Mouse (Mus musculus) CD8-positive naive resting alpha-beta T cell, adult 57 days (primary cell): ENCODE measurements around the gene Ganc. TPM values are rescaled to one million over a fixed set of nuclear protein-coding genes. Genes with fewer than 3 reads are reported as not detected.

Experiments used
- total RNA-seq: library from RNA; stranded (reverse); gene quantifications from one replicate; pipeline ENCODE4 v1.2.4, GENCODE M21; 2023

Gene Ganc
- 15.9 TPM for total RNA-seq

DNA sequence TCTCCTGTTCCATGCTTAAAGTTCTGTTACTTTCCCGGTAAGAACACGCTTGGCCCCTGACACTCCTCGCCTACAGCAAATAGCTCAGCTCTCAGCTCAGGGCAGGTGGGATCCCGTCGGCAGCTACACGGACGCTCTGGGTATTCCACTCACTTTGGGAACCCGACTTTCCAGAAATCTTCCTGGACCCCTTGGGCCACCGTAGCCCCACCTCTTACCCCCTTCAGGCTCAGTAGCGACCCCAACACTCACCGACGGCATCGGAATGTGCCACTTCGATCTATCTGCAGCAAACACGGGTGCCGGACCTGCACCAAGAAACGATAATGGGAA is at the start of gene Ganc:
Gene Ganc (plus strand): TSS at position 244 of the 333 bp plus-strand sequence.

DNA sequence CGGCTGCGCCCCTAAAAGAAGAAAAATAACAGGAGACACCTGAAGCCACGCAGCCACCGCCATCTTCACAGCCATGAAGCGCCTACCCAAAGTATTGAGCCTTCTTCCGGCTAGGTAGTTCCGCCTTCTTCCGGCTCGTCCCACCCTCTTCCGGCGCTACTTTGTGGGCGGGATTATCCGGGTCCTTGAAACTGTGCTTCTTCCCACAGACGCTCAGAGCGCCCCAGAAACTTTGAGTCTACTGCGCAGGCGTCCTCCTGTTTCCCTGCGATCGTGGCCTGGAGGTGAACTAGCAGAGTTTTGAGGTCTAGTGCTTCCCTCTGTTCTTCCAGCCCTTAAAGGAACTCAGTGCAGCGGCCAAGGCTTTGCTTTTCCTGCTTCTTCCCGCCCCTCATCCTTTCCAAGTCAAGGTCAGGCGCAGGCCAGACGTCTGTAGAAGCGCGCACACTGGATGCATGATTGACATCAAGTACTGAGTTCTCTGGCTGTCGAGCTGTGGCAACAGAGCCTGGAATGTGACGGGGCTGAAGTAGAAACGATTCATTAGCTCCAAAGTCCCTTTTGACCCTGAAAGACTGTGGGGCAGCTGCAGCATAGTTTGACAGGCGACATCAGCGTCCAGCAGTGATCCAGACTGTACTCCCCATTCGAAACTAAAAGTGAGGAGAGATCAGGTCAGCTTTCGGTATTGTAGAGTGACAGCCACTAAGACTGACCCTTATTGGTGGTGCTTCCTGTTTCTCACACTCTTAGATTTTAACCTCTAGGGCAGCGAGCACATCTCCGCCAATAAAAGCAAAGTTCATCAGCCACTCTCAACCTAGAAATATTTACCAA is 508 bp downstream of the Ganc start, which contains the start of gene Tmem87a:
Gene Tmem87a (minus strand): TSS at position 128 of the 837 bp plus-strand sequence.

DNA sequence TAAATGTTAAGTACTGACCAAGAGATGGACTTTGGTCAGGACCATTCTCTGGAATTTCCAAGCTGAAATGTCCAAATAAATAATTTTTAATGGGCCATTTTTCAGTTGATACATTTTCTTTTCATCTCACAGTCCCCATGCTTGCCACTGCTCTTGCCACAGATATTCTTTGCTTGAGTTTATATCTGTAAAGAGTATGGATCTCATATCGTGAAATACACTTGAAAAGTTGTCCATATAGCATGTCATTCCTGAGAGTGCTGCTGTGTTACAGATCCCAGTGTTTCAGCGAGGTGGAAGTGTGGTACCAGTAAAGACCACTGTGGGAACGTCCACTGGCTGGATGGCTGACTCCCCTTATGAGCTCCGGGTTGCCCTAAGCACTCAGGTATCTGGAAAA is 52.0 kb downstream of the Ganc start, which contains the start of gene Capn3:
Gene Capn3 (plus strand): TSS at position 301 of the 400 bp plus-strand sequence.

Other genes starting within 250 kb of the Ganc start
- 15.2 TPM for gene Ehd4, start 249.3 kb upstream of the Ganc start, total RNA-seq
- gene Pla2g4e, start 158.6 kb upstream of the Ganc start, total RNA-seq, result not detected
- not detected for gene Pla2g4d, start 114.7 kb upstream of the Ganc start, total RNA-seq
- gene Pla2g4f, start 89.7 kb upstream of the Ganc start, total RNA-seq, result 0.40 TPM
- 68.3 TPM for gene Vps39, start 50.8 kb upstream of the Ganc start, total RNA-seq
- 56.6 TPM for gene Tmem87a, start 217 bp downstream of the Ganc start, total RNA-seq
- 0.77 TPM for gene Capn3, start 52.1 kb downstream of the Ganc start, total RNA-seq
- gene Zfp106, start 159.9 kb downstream of the Ganc start, total RNA-seq, result 75.1 TPM
- 29.4 TPM for gene Snap23, start 163.8 kb downstream of the Ganc start, total RNA-seq
- 18.6 TPM for gene Haus2, start 205.5 kb downstream of the Ganc start, total RNA-seq
- 15.8 TPM for gene Lrrc57, start 205.6 kb downstream of the Ganc start, total RNA-seq
- 0.21 TPM for gene Stard9, start 225.2 kb downstream of the Ganc start, total RNA-seq